Mouse (Mus musculus): Measurements from ENCODE around the gene Osgin1. TPM values are rescaled to one million over a fixed set of nuclear protein-coding genes. Genes with fewer than 3 reads are reported as not detected.

The Osgin1 gene
- polyA plus RNA-seq, 1 experiment from 2014 or later: 0.47 TPM

DNA sequence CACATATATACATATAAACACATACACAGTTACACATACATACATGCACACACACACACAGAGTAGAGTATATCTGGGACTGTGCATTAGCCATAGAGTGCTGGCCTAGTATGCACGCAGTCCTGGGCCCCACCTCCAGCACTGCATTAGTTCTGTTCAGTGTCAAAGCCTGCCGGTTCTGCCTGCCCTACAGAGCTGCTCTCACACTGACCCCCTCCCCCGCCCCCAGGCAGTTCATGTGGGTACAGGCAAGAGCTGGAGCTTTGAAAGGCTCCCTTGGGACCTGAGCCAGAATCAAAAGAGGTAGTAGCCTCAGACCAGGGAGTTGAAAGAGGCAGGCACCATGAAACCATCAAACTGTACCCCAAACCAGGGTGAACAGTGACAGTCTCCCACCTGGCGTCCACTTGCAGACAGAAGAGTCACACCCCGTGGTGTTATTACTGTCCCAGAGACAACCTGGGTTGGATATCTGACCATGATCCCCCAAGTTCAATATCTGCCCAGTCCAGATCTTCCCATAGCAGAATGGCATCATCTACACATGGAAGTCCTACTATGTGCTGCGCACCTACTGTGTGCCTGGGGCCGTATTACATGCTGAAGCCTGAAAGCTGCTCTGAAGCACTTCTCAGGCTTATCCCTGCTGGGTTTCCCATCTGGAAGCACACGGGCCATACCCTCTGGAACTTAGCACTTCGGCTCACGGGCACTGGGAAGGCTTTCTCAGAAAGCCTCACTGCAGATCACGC is 50.4 kb downstream of the Osgin1 start:
- H3K9me3 ChIP-seq (ENCODE audit: control insufficient read depth, low read length): no peaks in the 10 kb centered on the region
- H3K36me3 ChIP-seq (ENCODE audit: control insufficient read depth, insufficient read depth, low read length): no peaks in the 10 kb centered on the region
- no peaks in the 10 kb centered on the region; the same call in 1 of the 2 replicates for H3K27me3 ChIP-seq (ENCODE audit: control insufficient read depth, insufficient read depth, low read length)
- H3K9ac ChIP-seq (ENCODE audit: low read length): no peak overlapping the region
- no peaks in the 10 kb centered on the region; a peak in 1 of 4 replicates for H3K4me1 ChIP-seq (ENCODE audit: control insufficient read depth in 2 of 2, insufficient read depth in 2 of 2, low read length in 2 of 2)
- 75% methylated on average over 11 of the region's 11 CpGs for WGBS
- no peak for ATAC-seq (ENCODE audit: insufficient number of reproducible peaks, insufficient read depth, low FRiP score, low read depth)
- H3K27ac ChIP-seq (replicated peaks in 1 of 2; ENCODE audit: control insufficient read depth in 1 of 2, insufficient read depth in 1 of 2, low read depth in 2 of 2, low read length in 2 of 2): no peak overlapping the region
- H3K4me3 ChIP-seq (ENCODE audit: control insufficient read depth in 1 of 2, insufficient read depth in 1 of 2, low read depth in 1 of 2, low read length in 2 of 2): no peak overlapping the region
- no peak overlapping the region for H3K4me2 ChIP-seq (ENCODE audit: low read length)

DNA sequence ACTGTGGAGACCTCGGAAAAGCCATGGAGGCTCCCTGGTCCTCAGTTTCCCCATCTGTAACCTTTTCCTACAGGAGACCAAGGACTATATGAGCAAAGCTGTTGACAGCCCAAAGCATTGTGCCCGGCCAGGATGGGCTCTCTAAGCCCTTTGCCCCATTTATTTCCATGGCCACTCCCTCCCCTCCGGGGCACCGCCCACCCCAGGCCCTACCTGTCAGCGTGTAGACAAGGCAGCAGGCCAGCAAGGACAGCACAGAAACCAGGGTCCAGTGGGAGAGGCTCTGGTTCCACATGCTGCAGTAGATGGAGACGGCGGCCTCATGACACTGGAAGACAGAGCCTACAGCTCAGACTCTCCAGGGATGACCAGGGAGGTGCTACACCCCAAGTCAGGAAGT is 53.2 kb downstream of the Osgin1 start:
- H3K27me3 ChIP-seq (ENCODE audit: control insufficient read depth, insufficient read depth, low read length): peaks cover 4% of the 10 kb centered on the region
- no peaks in the 10 kb centered on the region for H3K9me3 ChIP-seq (ENCODE audit: control insufficient read depth, low read length)
- peaks cover 12 to 14% of the 10 kb centered on the region in 2 experiments for H3K4me1 ChIP-seq (ENCODE audit: control insufficient read depth in 2 of 2, insufficient read depth in 2 of 2, low read length in 2 of 2)
- no peak overlapping the region for H3K4me2 ChIP-seq (ENCODE audit: low read length)
- H3K36me3 ChIP-seq (ENCODE audit: control insufficient read depth, insufficient read depth, low read length): no peaks in the 10 kb centered on the region
- 74% methylated on average over 7 of the region's 7 CpGs for WGBS
- no peak overlapping the region for H3K27ac ChIP-seq (replicated peaks in 1 of 2; ENCODE audit: control insufficient read depth in 1 of 2, insufficient read depth in 1 of 2, low read depth in 2 of 2, low read length in 2 of 2)
- H3K4me3 ChIP-seq (ENCODE audit: control insufficient read depth in 1 of 2, insufficient read depth in 1 of 2, low read depth in 1 of 2, low read length in 2 of 2): no peak overlapping the region
- no peak for ATAC-seq (ENCODE audit: insufficient number of reproducible peaks, insufficient read depth, low FRiP score, low read depth)
- H3K9ac ChIP-seq (ENCODE audit: low read length): no peak overlapping the region

Other genes starting within 250 kb of the Osgin1 start
- gene Hsbp1, start 89.6 kb upstream of the Osgin1 start, polyA plus RNA-seq (2014; fragmentation: Nextera tagmentation; extraction: Ambion mirVana): 336 and 345 TPM in 2 replicates
- 25.0 and 25.4 TPM in 2 replicates for gene Mlycd, start 39.2 kb upstream of the Osgin1 start, polyA plus RNA-seq (2014; fragmentation: Nextera tagmentation; extraction: Ambion mirVana)
- gene Necab2, start 12.6 kb downstream of the Osgin1 start, polyA plus RNA-seq (2014; fragmentation: Nextera tagmentation; extraction: Ambion mirVana): 0.27 TPM in 1 of 2 replicates, not detected in the other
- not detected in 2 replicates for gene Slc38a8, start 67.6 kb downstream of the Osgin1 start, polyA plus RNA-seq (2014; fragmentation: Nextera tagmentation; extraction: Ambion mirVana)
- 62.5 and 64.8 TPM in 2 replicates for gene Mbtps1, start 124.6 kb downstream of the Osgin1 start, polyA plus RNA-seq (2014; fragmentation: Nextera tagmentation; extraction: Ambion mirVana)
- 34.7 and 40.8 TPM in 2 replicates for gene Hsdl1, start 141.1 kb downstream of the Osgin1 start, polyA plus RNA-seq (2014; fragmentation: Nextera tagmentation; extraction: Ambion mirVana)
- gene Dnaaf1, start 141.1 kb downstream of the Osgin1 start, polyA plus RNA-seq (2014; fragmentation: Nextera tagmentation; extraction: Ambion mirVana): 0.28 TPM in 1 of 2 replicates, not detected in the other
- gene Taf1c, start 171.1 kb downstream of the Osgin1 start, polyA plus RNA-seq (2014; fragmentation: Nextera tagmentation; extraction: Ambion mirVana): 5.4 and 6.2 TPM in 2 replicates
- not detected in 2 replicates for gene Adad2, start 178.6 kb downstream of the Osgin1 start, polyA plus RNA-seq (2014; fragmentation: Nextera tagmentation; extraction: Ambion mirVana)
- gene Kcng4, start 201.6 kb downstream of the Osgin1 start, polyA plus RNA-seq (2014; fragmentation: Nextera tagmentation; extraction: Ambion mirVana): 0.11 TPM in 1 of 2 replicates, not detected in the other
- 4.7 and 6.8 TPM in 2 replicates for gene Wfdc1, start 232.2 kb downstream of the Osgin1 start, polyA plus RNA-seq (2014; fragmentation: Nextera tagmentation; extraction: Ambion mirVana)